12 mouse cellular contexts compared by ENCODE assay signal in genomic region chr5:105587471-105587870, GRCm38 (mm10).
DNase-seq lines count a peak whose midpoint lies in the region; ATAC-seq and TF ChIP-seq lines count a peak whose summit lies in the region.
"Had no signal": no experiment of that assay in that cellular context is flagged by ENCODE, and none has a peak within 500 bp of the region (broad histone marks: within the 10 kb centered on the region; RNA-seq: fewer than 3 reads in every experiment).

No protein-coding gene starts in this region.

- no peak for ATAC-seq in forebrain, embryonic 16.5 days
- no peak for ATAC-seq in intestine, embryonic 16.5 days
- no peak for ATAC-seq in intestine, postnatal 0 days

- no peaks in the 10 kb centered on the region for H3K9me3 ChIP-seq in forebrain, embryonic 10.5 days
- no peaks in the 10 kb centered on the region for H3K9me3 ChIP-seq in forebrain, embryonic 16.5 days (ENCODE audit: control insufficient read depth, low read length)
- no peaks in the 10 kb centered on the region for H3K9me3 ChIP-seq in intestine, embryonic 16.5 days (ENCODE audit: control insufficient read depth, low read length)
- H3K9me3 ChIP-seq in intestine, postnatal 0 days (ENCODE audit: control insufficient read depth) = no peaks in the 10 kb centered on the region

- peaks cover 3% of the 10 kb centered on the region; the same call in 1 of the 2 replicates for H3K36me3 ChIP-seq in forebrain, embryonic 10.5 days (replicated peaks)
- H3K36me3 ChIP-seq in forebrain, embryonic 16.5 days (ENCODE audit: control insufficient read depth, insufficient read depth) = no peaks in the 10 kb centered on the region
- H3K36me3 ChIP-seq in intestine, embryonic 16.5 days (ENCODE audit: control insufficient read depth, insufficient read depth, low read length) = no peaks in the 10 kb centered on the region
- no peaks in the 10 kb centered on the region for H3K36me3 ChIP-seq in intestine, postnatal 0 days (ENCODE audit: control insufficient read depth, insufficient read depth)
- no peaks in the 10 kb centered on the region; the same call in 1 of the 2 replicates for H3K36me3 ChIP-seq in splenic B cell, adult 2 months (ENCODE audit: control insufficient read depth, insufficient read depth, low read length, poor library complexity, severe bottlenecking)

- DNase-seq in forebrain, embryonic 10.5 days (ENCODE audit: extremely low spot score, low spot score) = no peak
- peak; percentile 19 for DNase-seq in thymus, postnatal 0 days (ENCODE audit: low spot score)
- DNase-seq in thymus, adult 18-20 months = no peak
- peak; percentile 31 for DNase-seq in splenic B cell, adult 2 months (ENCODE audit: low read depth, low spot score)
- no peak for DNase-seq in cerebellum, postnatal 14 days
- DNase-seq: adrenal gland, postnatal 25 days; cerebellum, adult 8-10 months; gastrocnemius, postnatal 14 days had no signal

- no peak overlapping the region for H3K4me3 ChIP-seq in forebrain, embryonic 10.5 days
- H3K4me3 ChIP-seq in forebrain, embryonic 16.5 days (replicated peaks; ENCODE audit: low read length) = no peak overlapping the region
- H3K4me3 ChIP-seq in intestine, embryonic 16.5 days (ENCODE audit: low read length) = no peak overlapping the region
- H3K4me3 ChIP-seq in intestine, postnatal 0 days (ENCODE audit: low read depth, low read length) = no peak overlapping the region
- H3K4me3 ChIP-seq: erythroblast, embryonic 14.5 days had no signal

- peak overlapping the region; percentile 67; the same call in 1 of the 2 replicates for H3K27ac ChIP-seq in forebrain, embryonic 10.5 days
- no peak overlapping the region for H3K27ac ChIP-seq in forebrain, embryonic 16.5 days (ENCODE audit: low read length)
- H3K27ac ChIP-seq in intestine, embryonic 16.5 days (ENCODE audit: low read length) = peak overlapping the region; percentile 42; the same call in 1 of the 2 replicates
- H3K27ac ChIP-seq in intestine, postnatal 0 days (ENCODE audit: low read depth, low read length) = no peak overlapping the region

- H3K9ac ChIP-seq in forebrain, embryonic 16.5 days (replicated peaks; ENCODE audit: low read depth, low read length) = no peak overlapping the region
- no peak overlapping the region for H3K9ac ChIP-seq in intestine, embryonic 16.5 days (ENCODE audit: low read depth, low read length)
- no peak overlapping the region for H3K9ac ChIP-seq in intestine, postnatal 0 days (ENCODE audit: low read depth, low read length)

- no peak overlapping the region for H3K4me2 ChIP-seq in forebrain, embryonic 16.5 days (ENCODE audit: low read length)
- H3K4me2 ChIP-seq in intestine, embryonic 16.5 days (ENCODE audit: low read depth, low read length) = no peak overlapping the region
- H3K4me2 ChIP-seq in intestine, postnatal 0 days (replicated peaks; ENCODE audit: low read depth) = no peak overlapping the region

- peaks cover 33% of the 10 kb centered on the region for H3K4me1 ChIP-seq in forebrain, embryonic 10.5 days
- H3K4me1 ChIP-seq in forebrain, embryonic 16.5 days (replicated peaks; ENCODE audit: control insufficient read depth, insufficient read depth, low read length) = 0 out of 2 replicates have a peak, but pooled peaks cover 3% of the 10 kb centered on the region
- peaks cover 17% of the 10 kb centered on the region for H3K4me1 ChIP-seq in intestine, embryonic 16.5 days (ENCODE audit: control insufficient read depth, insufficient read depth, low read length)
- H3K4me1 ChIP-seq in intestine, postnatal 0 days (replicated peaks; ENCODE audit: control insufficient read depth, insufficient read depth, low read length) = no peaks in the 10 kb centered on the region

- WGBS in forebrain, embryonic 10.5 days = 81% methylated on average over 6 of the region's 6 CpGs
- WGBS in forebrain, embryonic 16.5 days = 69% methylated on average over 6 of the region's 6 CpGs
- 76% methylated on average over 6 of the region's 6 CpGs for WGBS in intestine, embryonic 16.5 days
- 78% methylated on average over 6 of the region's 6 CpGs for WGBS in intestine, postnatal 0 days

- no peaks in the 10 kb centered on the region for H3K27me3 ChIP-seq in forebrain, embryonic 10.5 days (ENCODE audit: poor library complexity, severe bottlenecking)
- H3K27me3 ChIP-seq in forebrain, embryonic 16.5 days (replicated peaks; ENCODE audit: control insufficient read depth, insufficient read depth, low read length) = no peaks in the 10 kb centered on the region
- H3K27me3 ChIP-seq in intestine, embryonic 16.5 days (replicated peaks; ENCODE audit: control insufficient read depth, insufficient read depth, low read length) = no peaks in the 10 kb centered on the region
- H3K27me3 ChIP-seq in intestine, postnatal 0 days (replicated peaks; ENCODE audit: control insufficient read depth, insufficient read depth, low read length) = no peaks in the 10 kb centered on the region
- H3K27me3 ChIP-seq in splenic B cell, adult 2 months (ENCODE audit: control insufficient read depth, insufficient read depth, low read length, poor library complexity, severe bottlenecking) = no peaks in the 10 kb centered on the region

- TF ChIP-seq CTCF in intestine, postnatal 0 days (IDR thresholded peaks at IDR 0.05; ENCODE audit: low read depth) = no peak

Comparison
In these comparisons a context has a peak if more than half of its experiments do, and no peak if none do; other contexts are left out.
1. DNase-seq: peak in thymus, postnatal 0 days (single experiment) and splenic B cell, adult 2 months (single experiment); none in forebrain, embryonic 10.5 days (single experiment), thymus, adult 18-20 months (0 of 2) and cerebellum, postnatal 14 days (0 of 2).
2. H3K27ac ChIP-seq: peak in forebrain, embryonic 10.5 days (single experiment) and intestine, embryonic 16.5 days (single experiment); none in forebrain, embryonic 16.5 days (single experiment) and intestine, postnatal 0 days (single experiment).